Mouse (Mus musculus) embryonic facial prominence, embryonic 13.5 days (tissue): ENCODE measurements at regions not wholly inside any gene's neighbourhood (a gene's known extent, or its start where the extent isn't known, plus 50 kb on each side); places are given as distances from the start of the nearest gene placed in this dataset.

Experiments
- ATAC-seq: fragments of 200-750 bp; cut with Nextera tagmentation; 2 replicates; pipeline ENCODE4 v1.8.0; 2017; ENCODE audit warnings: low read depth; ENCODE audit not compliant: insufficient number of reproducible peaks, insufficient read depth, low FRiP score, low TSS enrichment
- H3K27ac ChIP-seq: fragments of 300-500 bp; sonication (generic); 2 replicates; pipeline ENCODE4 v1.5.1; 2015; ENCODE audit warnings: moderate library complexity, mild to moderate bottlenecking, inconsistent platforms
- H3K27me3 ChIP-seq: fragments of 300-500 bp; sonication (generic); 2 replicates; pipeline ENCODE4 v1.6.1; 2015; ENCODE audit warnings: mild to moderate bottlenecking, inconsistent platforms
- H3K36me3 ChIP-seq: fragments of 300-500 bp; sonication (generic); 2 replicates; pipeline ENCODE4 v1.6.1; 2015; ENCODE audit warnings: mild to moderate bottlenecking, inconsistent platforms
- H3K4me1 ChIP-seq: fragments of 300-500 bp; sonication (generic); 2 replicates; pipeline ENCODE4 v1.6.1; 2015; ENCODE audit warnings: inconsistent platforms
- H3K4me2 ChIP-seq: fragments of 300-500 bp; sonication (generic); 2 replicates; pipeline ENCODE4 v1.6.1; 2015; ENCODE audit warnings: moderate library complexity, mild to moderate bottlenecking, inconsistent platforms
- H3K4me3 ChIP-seq: fragments of 300-500 bp; sonication (generic); 2 replicates; pipeline ENCODE4 v1.5.1; 2015; ENCODE audit warnings: mild to moderate bottlenecking, inconsistent platforms
- H3K9ac ChIP-seq: fragments of 300-500 bp; sonication (generic); 2 replicates; pipeline ENCODE4 v1.6.1; 2015; ENCODE audit warnings: mild to moderate bottlenecking, inconsistent platforms
- H3K9me3 ChIP-seq: fragments of 300-500 bp; sonication (generic); 2 replicates; pipeline ENCODE4 v1.6.1; 2016; ENCODE audit warnings: inconsistent platforms
- WGBS: fragments of 180-500 bp; shearing (Covaris S2); methylation state at CpG from one replicate; pipeline ENCODE4 v1.1.7; 2015; ENCODE audit warnings: mixed read lengths; 5-methylcytosine and 5-hydroxymethylcytosine counted together

DNA sequence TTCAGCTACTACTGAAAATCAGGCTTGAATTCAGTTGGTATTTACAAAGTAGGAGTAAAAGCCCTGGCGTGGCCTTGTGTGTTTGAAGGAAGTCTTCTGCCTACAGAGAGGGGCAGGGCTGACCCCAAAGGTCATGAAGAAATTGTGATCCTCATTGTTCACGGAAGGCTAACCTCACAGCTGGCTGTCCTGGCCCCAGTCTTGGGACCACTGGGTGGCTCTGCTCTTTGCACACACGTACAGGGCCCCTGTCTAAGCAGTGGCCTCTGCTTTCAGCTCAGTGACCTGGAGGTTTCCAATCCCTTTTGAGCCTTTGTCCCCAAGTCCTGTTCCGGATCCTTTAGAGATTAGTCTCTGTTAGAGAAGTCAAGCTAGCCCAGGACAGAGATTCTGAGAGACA is 99.3 kb upstream of the Kit start:
- no peak for ATAC-seq
- no peak overlapping the region for H3K4me2 ChIP-seq
- no peaks in the 10 kb centered on the region for H3K36me3 ChIP-seq
- H3K27ac ChIP-seq: no peak overlapping the region
- no peaks in the 10 kb centered on the region for H3K27me3 ChIP-seq
- H3K9me3 ChIP-seq: no peaks in the 10 kb centered on the region
- WGBS: 32% methylated on average over 4 of the region's 4 CpGs
- no peak overlapping the region for H3K9ac ChIP-seq
- peaks cover 6% of the 10 kb centered on the region; the same call in 1 of the 2 replicates for H3K4me1 ChIP-seq
- no peak overlapping the region for H3K4me3 ChIP-seq

DNA sequence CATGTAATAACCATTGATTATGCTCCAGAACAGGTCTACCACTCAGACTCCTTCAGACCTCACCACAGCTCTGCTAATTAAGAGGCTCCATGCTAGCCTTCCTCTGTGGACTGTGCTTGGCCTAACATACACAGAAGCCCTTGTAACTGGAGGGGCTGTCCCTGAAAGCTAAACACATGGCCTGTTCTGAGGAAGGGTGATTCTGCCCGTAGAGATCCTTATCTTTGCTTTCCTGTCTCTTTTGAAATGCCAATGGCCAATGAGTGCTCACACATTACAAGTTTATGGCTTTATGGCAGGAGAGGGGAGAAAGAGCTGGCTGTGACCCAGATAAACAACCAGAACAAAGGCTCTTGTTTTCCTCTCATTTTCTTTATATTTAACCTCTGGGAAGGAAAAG is 96.2 kb upstream of the Kit start:
- H3K9me3 ChIP-seq: no peaks in the 10 kb centered on the region
- H3K27ac ChIP-seq: no peak overlapping the region
- peaks cover 8% of the 10 kb centered on the region; the same call in 1 of the 2 replicates for H3K4me1 ChIP-seq
- no peaks in the 10 kb centered on the region for H3K36me3 ChIP-seq
- H3K9ac ChIP-seq: no peak overlapping the region
- H3K4me2 ChIP-seq: no peak overlapping the region
- WGBS: 28% methylated on average over 1 of the region's 1 CpGs
- ATAC-seq: no peak
- no peak overlapping the region for H3K4me3 ChIP-seq
- no peaks in the 10 kb centered on the region for H3K27me3 ChIP-seq

DNA sequence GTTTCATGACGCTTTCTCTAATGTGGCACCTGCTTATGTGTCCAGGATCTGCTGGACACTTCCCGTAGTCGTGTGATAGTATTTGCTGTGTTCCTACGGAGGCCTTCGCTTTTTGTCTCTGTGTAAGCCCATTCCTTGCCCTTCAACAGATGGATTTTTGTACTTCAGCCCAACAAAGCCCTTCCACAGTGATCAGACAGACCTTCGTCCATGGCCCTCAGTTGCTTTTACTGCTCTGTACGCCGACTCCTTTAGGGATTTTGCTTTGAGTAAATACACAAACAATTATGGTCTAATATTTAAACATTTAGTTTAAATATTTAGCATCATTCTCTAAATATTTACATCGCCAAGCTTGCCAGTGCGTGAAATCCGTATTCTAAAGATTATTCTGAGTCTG is 95.6 kb upstream of the Kit start:
- no peak overlapping the region for H3K9ac ChIP-seq
- no peak overlapping the region for H3K27ac ChIP-seq
- peaks cover 8% of the 10 kb centered on the region; the same call in 1 of the 2 replicates for H3K4me1 ChIP-seq
- H3K4me3 ChIP-seq: no peak overlapping the region
- 82% methylated on average over 11 of the region's 11 CpGs for WGBS
- H3K4me2 ChIP-seq: no peak overlapping the region
- H3K27me3 ChIP-seq: no peaks in the 10 kb centered on the region
- H3K36me3 ChIP-seq: no peaks in the 10 kb centered on the region
- H3K9me3 ChIP-seq: no peaks in the 10 kb centered on the region
- ATAC-seq: no peak

DNA sequence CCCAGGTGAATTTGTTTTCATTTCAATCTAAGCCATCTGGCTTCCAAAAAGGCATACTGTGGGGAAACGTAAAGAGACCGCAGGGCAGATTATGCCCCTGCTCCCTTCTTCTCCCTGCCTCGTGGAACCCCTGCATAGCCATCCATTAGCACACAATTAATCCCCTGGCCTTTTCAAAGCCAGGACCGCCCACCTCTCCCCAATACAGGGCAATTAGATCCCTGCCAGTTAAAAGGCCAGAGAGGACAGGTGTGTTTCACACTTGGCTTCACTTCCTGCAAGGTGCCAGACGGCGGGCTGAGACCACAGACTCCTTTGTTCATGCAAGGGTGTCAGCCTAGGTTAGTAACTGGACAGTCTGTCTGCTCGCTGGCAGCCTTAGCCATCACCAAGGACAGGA is 93.1 kb upstream of the Kit start:
- Histone ChIP-seq H3K9me3 (no peaks in the 10 kb centered on the region), H3K4me2 (no peak overlapping the region)
- WGBS: 16% methylated on average over 7 of the region's 7 CpGs

DNA sequence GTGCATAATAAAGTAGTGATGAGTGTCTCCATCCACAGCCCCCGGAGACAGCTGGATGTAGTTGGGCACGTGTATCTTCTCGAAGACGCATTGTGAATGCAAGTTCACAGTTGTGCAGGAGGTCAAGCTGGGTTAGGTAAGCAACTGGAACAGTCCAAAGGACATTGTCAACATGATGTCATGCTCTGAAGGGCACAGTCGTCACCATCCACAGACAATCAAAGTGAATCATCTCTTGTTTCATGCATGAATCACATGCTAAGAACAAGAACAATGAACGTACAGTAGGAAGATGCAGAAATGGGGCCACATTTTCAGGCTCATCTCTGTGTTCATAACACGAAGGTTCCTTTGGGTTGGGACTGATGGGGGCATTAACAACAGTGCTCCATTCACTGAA is 90.4 kb upstream of the Kit start:
- Histone ChIP-seq H3K9me3 (no peaks in the 10 kb centered on the region), H3K4me3 (no peak overlapping the region), H3K4me2 (no peak overlapping the region), H3K27me3 (no peaks in the 10 kb centered on the region), H3K27ac (no peak overlapping the region), H3K36me3 (no peaks in the 10 kb centered on the region), H3K9ac (no peak overlapping the region), H3K4me1 (peaks cover 8% of the 10 kb centered on the region; the same call in 1 of the 2 replicates)
- no peak for ATAC-seq
- 90% methylated on average over 7 of the region's 7 CpGs for WGBS

More for the DNA sequence above, 93.1 kb upstream of the Kit start:
- H3K27me3 ChIP-seq: no peaks in the 10 kb centered on the region
- H3K9ac ChIP-seq: no peak overlapping the region
- no peaks in the 10 kb centered on the region for H3K36me3 ChIP-seq
- H3K27ac ChIP-seq: no peak overlapping the region
- no peak for ATAC-seq
- H3K4me3 ChIP-seq: no peak overlapping the region
- H3K4me1 ChIP-seq: peaks cover 8% of the 10 kb centered on the region; the same call in 1 of the 2 replicates

DNA sequence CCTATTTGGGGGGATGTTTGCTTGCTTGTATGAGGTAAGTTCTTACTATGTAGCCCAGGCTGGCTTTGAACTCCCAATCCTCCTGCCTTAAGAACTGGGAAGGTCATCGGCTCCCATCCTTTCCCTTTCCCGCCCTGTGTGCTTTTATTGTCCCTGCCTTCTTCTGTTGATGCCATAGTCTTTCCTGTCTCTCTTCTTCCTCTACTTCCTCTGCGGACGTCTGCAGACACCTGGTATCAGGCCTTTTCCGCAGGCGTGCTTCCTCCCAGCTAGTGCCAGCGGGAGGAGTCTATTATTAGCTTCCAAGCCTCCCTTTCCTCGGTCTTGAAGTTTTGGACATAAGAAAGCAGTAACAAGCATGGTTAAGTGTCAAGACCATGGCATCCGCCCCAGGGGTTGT is 83.9 kb upstream of the Kit start:
- H3K9me3 ChIP-seq: no peaks in the 10 kb centered on the region
- H3K4me3 ChIP-seq: no peak overlapping the region
- no peaks in the 10 kb centered on the region for H3K36me3 ChIP-seq
- WGBS: 77% methylated on average over 9 of the region's 9 CpGs
- no peaks in the 10 kb centered on the region for H3K27me3 ChIP-seq
- H3K4me1 ChIP-seq: no peaks in the 10 kb centered on the region
- H3K9ac ChIP-seq: no peak overlapping the region
- H3K27ac ChIP-seq: no peak overlapping the region
- no peak overlapping the region for H3K4me2 ChIP-seq
- ATAC-seq: no peak

DNA sequence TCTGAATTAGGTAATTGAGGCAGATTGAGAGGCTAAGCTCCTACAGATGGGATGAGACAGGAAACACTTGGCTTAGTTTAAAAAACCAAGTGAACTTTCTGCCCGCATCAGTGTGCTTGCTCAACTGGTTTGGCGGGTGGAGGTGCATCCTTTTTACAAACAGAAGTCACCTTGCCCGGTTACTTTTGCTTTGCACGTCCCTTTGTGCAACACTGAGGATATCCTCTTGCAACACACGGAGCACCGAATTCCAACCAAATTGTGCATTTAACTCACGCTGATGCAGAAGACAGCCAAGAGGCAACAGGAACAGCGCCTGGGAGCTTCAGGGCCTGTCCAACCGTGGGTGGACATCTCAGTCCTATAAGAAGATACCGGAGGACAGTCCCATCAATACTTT is 80.6 kb upstream of the Kit start:
- Histone ChIP-seq H3K9me3 (no peaks in the 10 kb centered on the region), H3K36me3 (no peaks in the 10 kb centered on the region), H3K27me3 (no peaks in the 10 kb centered on the region), H3K4me3 (no peak overlapping the region), H3K4me2 (no peak overlapping the region), H3K4me1 (no peaks in the 10 kb centered on the region), H3K9ac (no peak overlapping the region), H3K27ac (no peak overlapping the region)
- WGBS: 78% methylated on average over 10 of the region's 10 CpGs
- ATAC-seq: no peak

DNA sequence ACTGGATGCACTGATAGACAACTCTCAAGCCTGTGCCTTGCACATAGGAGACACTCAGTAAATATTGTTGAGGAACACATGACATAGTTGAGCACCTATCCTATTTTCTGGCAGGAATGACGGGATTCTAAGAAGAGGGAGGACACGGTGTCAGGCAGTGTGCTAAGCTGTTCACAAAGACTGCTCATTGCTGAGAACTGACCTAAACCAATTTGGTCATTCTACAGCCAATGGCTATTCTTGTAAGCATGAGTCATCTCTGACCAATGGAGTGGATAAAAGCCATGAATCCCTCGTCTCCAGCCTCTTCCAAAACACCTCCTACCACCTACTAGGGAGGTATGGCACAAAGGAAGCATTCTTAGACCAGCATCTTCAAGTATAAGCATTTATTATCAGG is 75.7 kb upstream of the Kit start:
- ATAC-seq: no peak
- no peaks in the 10 kb centered on the region for H3K4me1 ChIP-seq
- no peaks in the 10 kb centered on the region for H3K9me3 ChIP-seq
- no peak overlapping the region for H3K27ac ChIP-seq
- no peak overlapping the region for H3K4me3 ChIP-seq
- WGBS: 79% methylated on average over 3 of the region's 3 CpGs
- H3K9ac ChIP-seq: no peak overlapping the region
- no peaks in the 10 kb centered on the region for H3K36me3 ChIP-seq
- no peaks in the 10 kb centered on the region for H3K27me3 ChIP-seq
- no peak overlapping the region for H3K4me2 ChIP-seq

DNA sequence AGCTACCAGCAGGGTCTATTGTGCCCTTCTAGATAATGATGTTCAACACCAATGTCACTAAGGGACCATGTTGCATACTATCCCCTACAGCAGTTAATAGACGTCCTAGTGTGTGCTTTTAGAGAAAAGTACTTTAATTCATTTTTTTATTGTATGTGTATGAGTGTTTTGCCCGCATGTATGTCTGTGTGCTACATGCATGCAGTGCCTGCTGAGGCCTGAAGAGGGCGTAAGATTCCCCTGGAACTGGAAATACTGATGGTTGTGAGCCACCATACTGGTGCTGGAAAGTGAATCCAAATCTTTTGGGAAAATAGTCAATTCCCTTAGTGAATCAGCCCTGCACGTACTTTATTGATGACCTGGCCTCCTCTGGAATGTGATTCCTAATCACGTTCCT is 75.0 kb upstream of the Kit start:
- Histone ChIP-seq H3K27ac (no peak overlapping the region), H3K4me2 (no peak overlapping the region), H3K4me3 (no peak overlapping the region), H3K9ac (no peak overlapping the region), H3K36me3 (no peaks in the 10 kb centered on the region), H3K9me3 (no peaks in the 10 kb centered on the region), H3K27me3 (no peaks in the 10 kb centered on the region), H3K4me1 (no peaks in the 10 kb centered on the region)
- 82% methylated on average over 5 of the region's 5 CpGs for WGBS
- ATAC-seq: no peak

DNA sequence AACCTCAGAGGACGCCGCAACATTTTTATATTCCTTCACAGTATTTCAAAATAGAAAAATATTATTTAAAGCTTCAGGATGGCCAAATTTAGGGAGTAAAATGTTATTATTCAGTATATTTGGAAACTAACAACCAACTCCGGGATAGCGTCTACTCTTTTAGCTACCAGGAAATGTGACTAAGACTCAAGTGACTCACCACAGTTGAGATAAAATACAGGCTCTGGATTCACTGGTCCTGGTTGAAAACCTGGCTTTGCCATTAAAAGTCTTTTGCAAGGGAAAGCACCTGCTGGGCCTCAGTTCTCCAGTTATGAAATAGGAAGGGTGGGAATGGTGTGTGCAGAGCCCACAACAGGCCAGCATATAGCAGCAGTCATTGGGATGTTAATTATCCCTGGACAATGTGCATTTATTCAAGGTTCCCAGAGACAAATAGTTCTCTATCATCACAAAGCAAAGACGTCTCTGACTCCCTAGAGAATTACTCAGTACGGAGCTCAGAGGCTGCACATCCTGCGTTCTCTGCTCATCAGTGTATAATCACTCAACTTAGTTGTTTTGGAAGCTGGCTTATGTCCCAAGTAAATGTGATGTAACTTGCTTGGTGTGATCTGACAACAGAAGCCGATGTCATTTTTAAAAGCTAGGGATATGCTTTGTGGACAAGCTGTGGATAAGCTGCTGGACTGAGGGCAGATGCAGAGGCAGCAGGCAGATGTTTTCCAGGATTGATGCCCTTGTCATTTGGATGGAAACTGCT is 73.9 kb upstream of the Kit start:
- Histone ChIP-seq H3K36me3 (no peaks in the 10 kb centered on the region), H3K9ac (no peak overlapping the region), H3K4me3 (no peak overlapping the region), H3K27me3 (no peaks in the 10 kb centered on the region), H3K27ac (no peak overlapping the region), H3K4me2 (no peak overlapping the region), H3K9me3 (no peaks in the 10 kb centered on the region), H3K4me1 (no peaks in the 10 kb centered on the region)
- WGBS: 81% methylated on average over 8 of the region's 8 CpGs
- ATAC-seq: no peak

DNA sequence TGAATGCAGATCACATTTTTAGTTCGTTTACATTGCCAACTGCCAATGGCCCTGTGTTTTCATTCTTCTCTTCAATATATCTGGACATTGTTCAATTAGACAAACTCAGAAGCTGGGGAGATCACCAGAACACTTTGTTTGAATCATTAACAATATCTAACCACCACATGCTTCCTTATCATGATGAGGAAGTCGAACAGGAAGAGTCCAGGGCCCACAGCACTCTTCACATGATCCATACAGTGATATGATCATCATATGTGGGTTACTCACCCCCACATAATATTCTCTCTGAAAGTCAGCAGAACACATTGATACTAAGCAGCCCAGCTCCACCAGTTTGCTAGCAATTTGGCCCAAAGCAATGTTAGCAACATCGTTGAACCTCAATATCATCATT is 71.0 kb upstream of the Kit start:
- H3K36me3 ChIP-seq: no peaks in the 10 kb centered on the region
- WGBS: 87% methylated on average over 3 of the region's 3 CpGs
- no peak overlapping the region for H3K9ac ChIP-seq
- H3K4me1 ChIP-seq: no peaks in the 10 kb centered on the region
- no peaks in the 10 kb centered on the region for H3K9me3 ChIP-seq
- no peak overlapping the region for H3K4me3 ChIP-seq
- no peak overlapping the region for H3K4me2 ChIP-seq
- H3K27me3 ChIP-seq: no peaks in the 10 kb centered on the region
- ATAC-seq: no peak
- no peak overlapping the region for H3K27ac ChIP-seq

DNA sequence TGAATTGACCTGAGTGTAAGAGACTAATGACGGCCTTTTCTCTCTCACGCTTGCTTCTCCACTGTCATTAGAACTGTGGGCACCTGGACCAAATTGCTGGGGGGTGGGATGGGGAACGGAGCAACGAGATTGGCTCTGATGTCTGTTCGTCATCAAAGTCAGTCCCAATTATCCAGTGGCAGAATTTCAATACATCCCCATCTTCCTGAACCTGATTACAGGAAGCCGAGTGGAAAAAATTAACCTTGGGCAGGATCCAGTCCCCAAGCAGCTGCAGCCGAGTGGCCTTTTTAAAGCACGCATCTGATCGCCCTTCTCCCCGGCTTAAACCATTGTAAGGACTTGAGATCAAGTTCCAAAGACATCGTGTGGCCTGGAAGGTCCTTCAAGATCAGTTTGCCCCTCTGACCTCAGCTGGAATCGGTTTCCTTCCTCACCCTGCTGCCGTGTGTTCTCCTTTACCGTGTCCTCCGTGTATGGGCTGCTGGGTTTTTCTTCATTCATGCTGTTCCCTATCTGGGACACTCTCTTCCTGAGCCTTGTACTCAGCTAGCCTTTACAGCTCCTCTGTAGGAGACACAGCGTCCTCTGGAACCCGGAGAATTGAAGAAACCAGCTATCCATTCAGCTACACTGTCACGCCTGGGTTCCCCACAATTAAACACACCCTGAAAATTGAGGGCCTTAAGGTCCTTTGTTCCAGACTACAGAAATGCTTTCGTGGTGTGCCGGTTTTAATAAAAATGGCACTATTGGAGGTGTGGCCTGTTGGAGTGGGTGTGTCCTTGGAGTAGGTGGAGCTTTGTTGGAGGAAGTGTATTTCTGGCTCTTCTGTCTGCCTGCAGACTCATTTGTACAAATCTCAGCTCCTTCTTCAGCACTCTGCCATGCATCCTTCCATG is 61.9 kb upstream of the Kit start:
- H3K27ac ChIP-seq: no peak overlapping the region
- no peak overlapping the region for H3K4me2 ChIP-seq
- no peak overlapping the region for H3K4me3 ChIP-seq
- ATAC-seq: no peak
- no peaks in the 10 kb centered on the region for H3K36me3 ChIP-seq
- H3K4me1 ChIP-seq: no peaks in the 10 kb centered on the region
- 42% methylated on average over 20 of the region's 20 CpGs for WGBS
- H3K27me3 ChIP-seq: no peaks in the 10 kb centered on the region
- H3K9ac ChIP-seq: no peak overlapping the region
- no peaks in the 10 kb centered on the region for H3K9me3 ChIP-seq
